Mouse (Mus musculus): Measurements from ENCODE around the gene Agap2.

DNA sequence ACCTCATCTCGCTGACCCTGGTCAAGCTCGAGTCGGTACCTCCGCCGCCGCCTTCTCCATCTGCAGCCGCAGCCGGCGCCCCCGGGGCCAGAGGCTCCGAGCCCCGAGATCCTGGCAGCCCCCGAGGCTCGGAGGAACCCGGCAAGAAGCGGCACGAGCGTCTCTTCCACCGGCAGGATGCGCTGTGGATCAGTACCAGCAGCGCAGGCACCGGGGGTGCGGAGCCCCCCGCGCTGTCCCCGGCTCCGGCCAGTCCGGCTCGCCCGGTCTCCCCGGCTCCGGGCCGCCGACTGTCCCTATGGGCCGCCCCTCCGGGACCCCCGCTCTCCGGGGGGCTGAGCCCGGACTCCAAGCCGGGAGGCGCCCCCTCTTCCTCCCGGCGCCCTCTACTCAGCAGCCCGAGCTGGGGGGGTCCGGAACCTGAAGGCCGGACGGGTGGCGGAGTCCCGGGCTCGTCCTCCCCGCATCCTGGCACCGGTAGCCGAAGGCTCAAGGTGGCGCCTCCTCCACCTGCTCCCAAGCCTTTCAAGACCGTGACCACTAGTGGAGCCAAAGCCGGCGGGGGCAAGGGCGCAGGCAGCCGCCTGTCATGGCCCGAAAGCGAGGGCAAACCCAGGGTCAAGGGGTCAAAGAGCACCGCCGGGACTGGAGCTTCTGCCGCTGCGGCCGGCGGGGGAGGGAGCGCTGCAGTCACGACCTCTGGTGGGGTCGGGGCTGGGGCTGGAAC, 4.7 kb downstream of the Agap2 start:
- TF ChIP-seq CTCF (IDR thresholded peaks at IDR 0.05; ENCODE audit: low read depth, low read length): no peak
- TF ChIP-seq POLR2A (IDR thresholded peaks at IDR 0.05; ENCODE audit: borderline replicate concordance, low read depth, low read length): no peak

All from bone marrow macrophage, adult 2 months (primary cell).